Mouse (Mus musculus) kidney, embryonic 15.5 days (tissue): ENCODE data around the gene Tbrg1. TPM values are rescaled to one million over a fixed set of nuclear protein-coding genes. Genes with fewer than 3 reads are reported as not detected.

Experiments used
- ATAC-seq: fragments of 200-750 bp; cut with Nextera tagmentation; replicated peaks from 2 replicates; pipeline ENCODE4 v1.8.0; 2017; ENCODE audit warnings: moderate TSS enrichment; ENCODE audit not compliant: low FRiP score
- H3K27ac ChIP-seq: fragments of 300-500 bp; sonication (generic); 2 replicates; pipeline ENCODE4 v1.5.1; 2015; ENCODE audit warnings: mild to moderate bottlenecking, inconsistent platforms
- H3K27me3 ChIP-seq: fragments of 300-500 bp; sonication (generic); 2 replicates; pipeline ENCODE4 v1.6.1; 2015; ENCODE audit warnings: inconsistent platforms
- H3K36me3 ChIP-seq: fragments of 300-500 bp; sonication (generic); 2 replicates; pipeline ENCODE4 v1.6.1; 2015; ENCODE audit warnings: inconsistent platforms
- H3K4me1 ChIP-seq: fragments of 300-500 bp; sonication (generic); 2 replicates; pipeline ENCODE4 v1.6.1; 2015; ENCODE audit warnings: inconsistent platforms
- H3K4me2 ChIP-seq: fragments of 300-500 bp; sonication (generic); 2 replicates; pipeline ENCODE4 v1.6.1; 2015; ENCODE audit warnings: moderate library complexity, mild to moderate bottlenecking, inconsistent platforms
- H3K4me3 ChIP-seq: fragments of 300-500 bp; sonication (generic); replicated peaks from 2 replicates; pipeline ENCODE4 v1.5.1; 2015; ENCODE audit warnings: mild to moderate bottlenecking, inconsistent platforms
- H3K9ac ChIP-seq: fragments of 300-500 bp; sonication (generic); 2 replicates; pipeline ENCODE4 v1.6.1; 2015; ENCODE audit warnings: mild to moderate bottlenecking, inconsistent platforms
- H3K9me3 ChIP-seq: fragments of 300-500 bp; sonication (generic); replicated peaks from 2 replicates; pipeline ENCODE4 v1.6.1; 2016; ENCODE audit warnings: inconsistent platforms
- WGBS: fragments of 180-500 bp; shearing (Covaris S2); methylation state at CpG from one replicate; pipeline ENCODE4 v1.1.7; 2015; ENCODE audit warnings: mixed read lengths; 5-methylcytosine and 5-hydroxymethylcytosine counted together
- polyA plus RNA-seq: library from polyadenylated mRNA; unstranded; fragments of >200 nt; fragmentation: Nextera tagmentation; extraction: Ambion mirVana; gene quantifications from 2 replicates; pipeline ENCODE4 v1.2.1, GENCODE M21; 2015

Tbrg1 gene
- 140 and 141 TPM in 2 replicates for polyA plus RNA-seq

- Histone ChIP-seq H3K27ac (peak within 1 kb of the TSS; percentile 95), H3K27me3 (no peaks in the 10 kb centered on the region), H3K36me3 (peaks cover 29% of the 10 kb centered on the region), H3K9me3 (no peaks in the 10 kb centered on the region), H3K9ac (peak within 1 kb of the TSS; percentile 73), H3K4me3 (peak within 1 kb of the TSS; percentile 81), H3K4me2 (peak within 1 kb of the TSS; percentile 75), H3K4me1 (peaks cover 10% of the 10 kb centered on the region)
- WGBS: under 1% methylated on average over 36 of the region's 36 CpGs
- peak; percentile 96 for ATAC-seq
Observed at GRCm38 (mm10) chr9:37656931-37657481, at the start of gene Tbrg1. TSS of gene Tbrg1 (minus strand) at chr9:37657312.

GRCm38 (mm10) chr9:37689970-37690686, 33.0 kb upstream of the Tbrg1 start:
- H3K4me1 ChIP-seq: no peaks in the 10 kb centered on the region
- no peaks in the 10 kb centered on the region for H3K27me3 ChIP-seq
- H3K36me3 ChIP-seq: no peaks in the 10 kb centered on the region
- H3K27ac ChIP-seq: no peak overlapping the region
- no peak overlapping the region for H3K9ac ChIP-seq
- 66% methylated on average over 5 of the region's 5 CpGs for WGBS
- no peaks in the 10 kb centered on the region for H3K9me3 ChIP-seq
- H3K4me2 ChIP-seq: no peak overlapping the region
- ATAC-seq: no peak
- H3K4me3 ChIP-seq: no peak overlapping the region

GRCm38 (mm10) chr9:37687941-37688303, 30.8 kb upstream of the Tbrg1 start:
- Histone ChIP-seq H3K36me3 (no peaks in the 10 kb centered on the region), H3K9ac (no peak overlapping the region), H3K4me2 (no peak overlapping the region), H3K27ac (no peak overlapping the region), H3K27me3 (no peaks in the 10 kb centered on the region), H3K4me1 (no peaks in the 10 kb centered on the region), H3K9me3 (no peaks in the 10 kb centered on the region), H3K4me3 (no peak overlapping the region)
- 57% methylated on average over 3 of the region's 3 CpGs for WGBS
- ATAC-seq: no peak

GRCm38 (mm10) chr9:37687288-37687940, 30.3 kb upstream of the Tbrg1 start:
- Histone ChIP-seq H3K4me3 (no peak overlapping the region), H3K36me3 (no peaks in the 10 kb centered on the region), H3K4me2 (no peak overlapping the region), H3K27ac (no peak overlapping the region), H3K9me3 (no peaks in the 10 kb centered on the region), H3K27me3 (no peaks in the 10 kb centered on the region), H3K9ac (no peak overlapping the region), H3K4me1 (no peaks in the 10 kb centered on the region)
- 77% methylated on average over 3 of the region's 3 CpGs for WGBS
- ATAC-seq: no peak

GRCm38 (mm10) chr9:37681123-37681522, 24.0 kb upstream of the Tbrg1 start:
- H3K4me2 ChIP-seq: no peak overlapping the region
- no peak overlapping the region for H3K27ac ChIP-seq
- no peak overlapping the region for H3K4me3 ChIP-seq
- no peaks in the 10 kb centered on the region for H3K4me1 ChIP-seq
- no peaks in the 10 kb centered on the region for H3K36me3 ChIP-seq
- ATAC-seq: no peak
- WGBS: 91% methylated on average over 1 of the region's 1 CpGs
- H3K27me3 ChIP-seq: no peaks in the 10 kb centered on the region
- H3K9me3 ChIP-seq: no peaks in the 10 kb centered on the region
- no peak overlapping the region for H3K9ac ChIP-seq

- no peaks in the 10 kb centered on the region for H3K36me3 ChIP-seq
- no peaks in the 10 kb centered on the region for H3K27me3 ChIP-seq
- H3K4me3 ChIP-seq: no peak overlapping the region
- no peak for ATAC-seq
- H3K9ac ChIP-seq: no peak overlapping the region
- no peaks in the 10 kb centered on the region for H3K9me3 ChIP-seq
- no peak overlapping the region for H3K27ac ChIP-seq
- no peaks in the 10 kb centered on the region for H3K4me1 ChIP-seq
- H3K4me2 ChIP-seq: no peak overlapping the region
- 73% methylated on average over 4 of the region's 4 CpGs for WGBS
Observed at GRCm38 (mm10) chr9:37675287-37675686, 18.2 kb upstream of the Tbrg1 start.

- no peaks in the 10 kb centered on the region for H3K4me1 ChIP-seq
- no peaks in the 10 kb centered on the region for H3K36me3 ChIP-seq
- no peak overlapping the region for H3K27ac ChIP-seq
- WGBS: 90% methylated on average over 3 of the region's 3 CpGs
- no peak overlapping the region for H3K4me3 ChIP-seq
- H3K9ac ChIP-seq: no peak overlapping the region
- no peak overlapping the region for H3K4me2 ChIP-seq
- H3K27me3 ChIP-seq: no peaks in the 10 kb centered on the region
- H3K9me3 ChIP-seq: no peaks in the 10 kb centered on the region
- ATAC-seq: no peak
Observed at GRCm38 (mm10) chr9:37670261-37670660, 13.1 kb upstream of the Tbrg1 start.

GRCm38 (mm10) chr9:37669678-37670077, 12.6 kb upstream of the Tbrg1 start:
- 43% methylated on average over 4 of the region's 4 CpGs for WGBS
- ATAC-seq: no peak
- no peak overlapping the region for H3K4me2 ChIP-seq

GRCm38 (mm10) chr9:37669115-37669514, 12.0 kb upstream of the Tbrg1 start, which contains the start of gene Panx3:
TSS of gene Panx3 (minus strand) at chr9:37669235.
- Histone ChIP-seq H3K27me3 (no peaks in the 10 kb centered on the region), H3K9ac (no peak within 1 kb of the TSS), H3K9me3 (no peaks in the 10 kb centered on the region), H3K4me1 (no peaks in the 10 kb centered on the region), H3K27ac (no peak within 1 kb of the TSS), H3K36me3 (no peaks in the 10 kb centered on the region), H3K4me2 (no peak within 1 kb of the TSS), H3K4me3 (no peak within 1 kb of the TSS)
- no peak for ATAC-seq
- 52% methylated on average over 6 of the region's 6 CpGs for WGBS

More at GRCm38 (mm10) chr9:37669678-37670077, 12.6 kb upstream of the Tbrg1 start:
- Histone ChIP-seq H3K4me1 (no peaks in the 10 kb centered on the region), H3K27me3 (no peaks in the 10 kb centered on the region), H3K4me3 (no peak overlapping the region), H3K27ac (no peak overlapping the region), H3K36me3 (no peaks in the 10 kb centered on the region), H3K9me3 (no peaks in the 10 kb centered on the region), H3K9ac (no peak overlapping the region)

GRCm38 (mm10) chr9:37666045-37666444, 8.9 kb upstream of the Tbrg1 start:
- H3K4me2 ChIP-seq: no peak overlapping the region
- WGBS: 73% methylated on average over 7 of the region's 7 CpGs
- no peak overlapping the region for H3K4me3 ChIP-seq
- ATAC-seq: no peak
- H3K27me3 ChIP-seq: no peaks in the 10 kb centered on the region
- H3K27ac ChIP-seq: no peak overlapping the region
- H3K4me1 ChIP-seq: no peaks in the 10 kb centered on the region
- H3K9me3 ChIP-seq: no peaks in the 10 kb centered on the region
- no peak overlapping the region for H3K9ac ChIP-seq
- H3K36me3 ChIP-seq: no peaks in the 10 kb centered on the region

- no peaks in the 10 kb centered on the region for H3K27me3 ChIP-seq
- no peak overlapping the region for H3K9ac ChIP-seq
- 73% methylated on average over 2 of the region's 2 CpGs for WGBS
- ATAC-seq: no peak
- no peaks in the 10 kb centered on the region for H3K9me3 ChIP-seq
- no peaks in the 10 kb centered on the region for H3K36me3 ChIP-seq
- H3K4me1 ChIP-seq: no peaks in the 10 kb centered on the region
- no peak overlapping the region for H3K4me3 ChIP-seq
- H3K27ac ChIP-seq: no peak overlapping the region
- no peak overlapping the region for H3K4me2 ChIP-seq
Observed at GRCm38 (mm10) chr9:37664604-37665003, 7.5 kb upstream of the Tbrg1 start.

- no peak overlapping the region for H3K27ac ChIP-seq
- H3K36me3 ChIP-seq: no peaks in the 10 kb centered on the region
- no peak overlapping the region for H3K9ac ChIP-seq
- no peak overlapping the region for H3K4me3 ChIP-seq
- ATAC-seq: no peak
- no peaks in the 10 kb centered on the region for H3K27me3 ChIP-seq
- WGBS: 84% methylated on average over 1 of the region's 1 CpGs
- no peak overlapping the region for H3K4me2 ChIP-seq
- no peaks in the 10 kb centered on the region for H3K9me3 ChIP-seq
- no peaks in the 10 kb centered on the region for H3K4me1 ChIP-seq
Observed at GRCm38 (mm10) chr9:37663210-37663609, 6.1 kb upstream of the Tbrg1 start.
